Mouse (Mus musculus) forebrain, embryonic 11.5 days (tissue): ENCODE measurements around the gene Gipc1. TPM values are rescaled to one million over a fixed set of nuclear protein-coding genes. Genes with fewer than 3 reads are reported as not detected.

Experiments
- ATAC-seq: fragments of 200-750 bp; cut with Nextera tagmentation; replicated peaks from 2 replicates; pipeline ENCODE4 v1.8.0; 2017; ENCODE audit warnings: moderate TSS enrichment; ENCODE audit not compliant: low FRiP score
- DNase-seq: peaks from one replicate; pipeline ENCODE4 v3.0.0-alpha.2; 2017; ENCODE audit warnings: low spot score
- H3K27ac ChIP-seq: fragments of 300-500 bp; sonication (generic); 2 replicates; pipeline ENCODE4 v1.5.1; 2014; ENCODE audit warnings: low read depth, low read length
- H3K27me3 ChIP-seq: fragments of 300-500 bp; sonication (generic); 2 replicates; pipeline ENCODE4 v1.6.1; 2014; ENCODE audit warnings: mild to moderate bottlenecking, low read length, mixed read lengths; ENCODE audit not compliant: control insufficient read depth, insufficient read depth
- H3K36me3 ChIP-seq: fragments of 300-500 bp; sonication (generic); 2 replicates; pipeline ENCODE4 v1.6.1; 2014; ENCODE audit warnings: mild to moderate bottlenecking, low read length, moderate library complexity, mixed read lengths; ENCODE audit not compliant: control insufficient read depth, insufficient read depth
- H3K4me1 ChIP-seq: fragments of 300-500 bp; sonication (generic); replicated peaks from 2 replicates; pipeline ENCODE4 v1.6.1; 2014; ENCODE audit warnings: low read length, mixed read lengths; ENCODE audit not compliant: control insufficient read depth, insufficient read depth
- H3K4me2 ChIP-seq: fragments of 300-500 bp; sonication (generic); 2 replicates; pipeline ENCODE4 v1.6.1; 2014; ENCODE audit warnings: low read depth, mild to moderate bottlenecking, low read length, moderate library complexity, mixed read lengths; ENCODE audit not compliant: severe bottlenecking
- H3K4me3 ChIP-seq: fragments of 300-500 bp; sonication (generic); 2 replicates; pipeline ENCODE4 v1.5.1; 2014; ENCODE audit warnings: low read depth, low read length
- H3K9ac ChIP-seq: fragments of 300-500 bp; sonication (generic); 2 replicates; pipeline ENCODE4 v1.6.1; 2014; ENCODE audit warnings: low read length
- H3K9me3 ChIP-seq: fragments of 300-500 bp; sonication (generic); 2 replicates; pipeline ENCODE4 v1.6.1; 2016; ENCODE audit warnings: low read length, mixed read lengths; ENCODE audit not compliant: control insufficient read depth
- WGBS: fragments of 180-500 bp; shearing (Covaris S2); extraction: QIAGEN DNeasy Blood & Tissue Kit; methylation state at CpG from one replicate; pipeline ENCODE4 v1.1.7; 2014; 5-methylcytosine and 5-hydroxymethylcytosine counted together
- polyA plus RNA-seq: library from polyadenylated mRNA; unstranded; fragments of >200 nt; fragmentation: Nextera tagmentation; extraction: Ambion mirVana; gene quantifications from 2 replicates; pipeline ENCODE4 v1.2.1, GENCODE M21; 2014

Gene Gipc1
- polyA plus RNA-seq, 1 experiment from 2014 or later, result 217 TPM

GRCm38 (mm10) chr8:83617111-83617510 lies 35.4 kb upstream of the Gipc1 start:
- WGBS, result 86% methylated on average over 2 of the region's 2 CpGs
- H3K4me3 ChIP-seq, result no peak overlapping the region
- H3K9me3 ChIP-seq, result no peaks in the 10 kb centered on the region
- H3K27me3 ChIP-seq, result no peaks in the 10 kb centered on the region
- H3K27ac ChIP-seq, result no peak overlapping the region
- H3K4me1 ChIP-seq, result no peaks in the 10 kb centered on the region
- DNase-seq, result no peak
- peaks cover 3% of the 10 kb centered on the region; the same call in 1 of the 2 replicates for H3K36me3 ChIP-seq
- no peak overlapping the region for H3K4me2 ChIP-seq
- no peak for ATAC-seq
- H3K9ac ChIP-seq, result no peak overlapping the region

- Histone ChIP-seq H3K27me3 (no peaks in the 10 kb centered on the region), H3K9ac (no peak overlapping the region), H3K4me2 (no peak overlapping the region), H3K4me1 (no peaks in the 10 kb centered on the region), H3K36me3 (peaks cover 2% of the 10 kb centered on the region; the same call in 1 of the 2 replicates), H3K4me3 (no peak overlapping the region), H3K27ac (no peak overlapping the region), H3K9me3 (no peaks in the 10 kb centered on the region)
- 91% methylated on average over 2 of the region's 2 CpGs for WGBS
- ATAC-seq (no peak), DNase-seq (no peak)
Measured at GRCm38 (mm10) chr8:83618566-83618965, 33.9 kb upstream of the Gipc1 start.

- Histone ChIP-seq H3K9ac (no peak overlapping the region), H3K27me3 (no peaks in the 10 kb centered on the region), H3K36me3 (no peaks in the 10 kb centered on the region), H3K4me1 (no peaks in the 10 kb centered on the region), H3K4me2 (no peak overlapping the region), H3K9me3 (no peaks in the 10 kb centered on the region), H3K4me3 (no peak overlapping the region), H3K27ac (no peak overlapping the region)
- ATAC-seq (no peak), DNase-seq (peak; percentile 41)
- WGBS, result 89% methylated on average over 9 of the region's 9 CpGs
Measured at GRCm38 (mm10) chr8:83619568-83620285, 32.8 kb upstream of the Gipc1 start.

- Histone ChIP-seq H3K9me3 (no peaks in the 10 kb centered on the region), H3K36me3 (no peaks in the 10 kb centered on the region), H3K4me3 (peak overlapping the region; percentile 31), H3K27ac (no peak overlapping the region), H3K4me2 (peak overlapping the region; percentile 71), H3K27me3 (no peaks in the 10 kb centered on the region), H3K4me1 (no peaks in the 10 kb centered on the region), H3K9ac (peak overlapping the region; percentile 58)
- DNase-seq, result peak; percentile 51
- peak; percentile 19; the same call in 1 of the 2 replicates for ATAC-seq
- WGBS, result 58% methylated on average over 15 of the region's 15 CpGs
Measured at GRCm38 (mm10) chr8:83621691-83622388, 30.6 kb upstream of the Gipc1 start.

GRCm38 (mm10) chr8:83622389-83622989 lies 30.0 kb upstream of the Gipc1 start:
- H3K27ac ChIP-seq, result no peak overlapping the region

GRCm38 (mm10) chr8:83623549-83623948 lies 28.9 kb upstream of the Gipc1 start:
- no peaks in the 10 kb centered on the region for H3K4me1 ChIP-seq
- WGBS, result 92% methylated on average over 7 of the region's 7 CpGs
- no peak overlapping the region for H3K4me2 ChIP-seq
- ATAC-seq (no peak), DNase-seq (peak; percentile 43)
- no peak overlapping the region for H3K9ac ChIP-seq
- no peaks in the 10 kb centered on the region for H3K36me3 ChIP-seq
- H3K27ac ChIP-seq, result no peak overlapping the region
- no peak overlapping the region for H3K4me3 ChIP-seq
- no peaks in the 10 kb centered on the region for H3K27me3 ChIP-seq
- no peaks in the 10 kb centered on the region for H3K9me3 ChIP-seq

More at GRCm38 (mm10) chr8:83622389-83622989, 30.0 kb upstream of the Gipc1 start:
- Histone ChIP-seq H3K36me3 (no peaks in the 10 kb centered on the region), H3K27me3 (no peaks in the 10 kb centered on the region), H3K9ac (peak overlapping the region; percentile 58), H3K9me3 (no peaks in the 10 kb centered on the region), H3K4me2 (peak overlapping the region; percentile 71), H3K4me3 (peak overlapping the region; percentile 31), H3K4me1 (no peaks in the 10 kb centered on the region)
- ATAC-seq, result peak; percentile 92
- peak; percentile 92 for DNase-seq
- 10% methylated on average over 23 of the region's 23 CpGs for WGBS

GRCm38 (mm10) chr8:83624739-83625138 lies 27.7 kb upstream of the Gipc1 start:
- DNase-seq, result peak; percentile 56
- WGBS, result 34% methylated on average over 3 of the region's 3 CpGs
- no peak overlapping the region for H3K4me3 ChIP-seq

GRCm38 (mm10) chr8:83625676-83626299 lies 26.7 kb upstream of the Gipc1 start:
- 89% methylated on average over 6 of the region's 6 CpGs for WGBS
- no peaks in the 10 kb centered on the region for H3K36me3 ChIP-seq
- H3K27me3 ChIP-seq, result no peaks in the 10 kb centered on the region
- H3K4me2 ChIP-seq, result no peak overlapping the region
- H3K9ac ChIP-seq, result no peak overlapping the region
- H3K4me3 ChIP-seq, result no peak overlapping the region
- no peaks in the 10 kb centered on the region for H3K9me3 ChIP-seq
- no peaks in the 10 kb centered on the region for H3K4me1 ChIP-seq
- ATAC-seq, result no peak
- H3K27ac ChIP-seq, result no peak overlapping the region
- DNase-seq, result peak; percentile 13

More at GRCm38 (mm10) chr8:83624739-83625138, 27.7 kb upstream of the Gipc1 start:
- H3K9me3 ChIP-seq, result no peaks in the 10 kb centered on the region
- no peaks in the 10 kb centered on the region for H3K4me1 ChIP-seq
- ATAC-seq, result no peak
- no peak overlapping the region for H3K9ac ChIP-seq
- no peak overlapping the region for H3K27ac ChIP-seq
- H3K36me3 ChIP-seq, result no peaks in the 10 kb centered on the region
- H3K27me3 ChIP-seq, result no peaks in the 10 kb centered on the region
- no peak overlapping the region for H3K4me2 ChIP-seq
